Mouse (Mus musculus): ENCODE data around the gene Tmx4.

GRCm38 (mm10) chr2:134604935-134605334 is 39.0 kb downstream of the Tmx4 start:
- TF ChIP-seq CTCF (IDR thresholded peaks at IDR 0.05) (no peak), POLR2A (IDR thresholded peaks at IDR 0.05; ENCODE audit: insufficient read depth, low read depth, low read length) (no peak), EP300 (IDR thresholded peaks at IDR 0.05; ENCODE audit: insufficient read depth, low read depth, low read length) (no peak)

All from heart, adult 2 months (tissue).